Mouse (Mus musculus) heart, postnatal 10 days (tissue): Measurements from ENCODE around the gene Olfr1259. TPM values are rescaled to one million over a fixed set of nuclear protein-coding genes. Genes with fewer than 3 reads are reported as not detected.
"Not testable (repeated sequence)": the region's sequence is repeated elsewhere in the genome, so short reads cannot be mapped to it uniquely, and the experiment has no call there.

Source experiments
- DNase-seq, 2 experiments: peaks; one replicate each; pipeline ENCODE4 v3.0.0; 2021
- intact Hi-C: fragments of 180-260 bp; cut with DNase I; formaldehyde crosslinking; loops from one replicate; pipeline ENCODE4 v1.15.1; 2025
- total RNA-seq, 2 experiments: library from RNA; stranded (reverse); gene quantifications; 2 replicates each; pipeline ENCODE4 v1.2.3; 2021

The Olfr1259 gene
- total RNA-seq: not detected

DNA sequence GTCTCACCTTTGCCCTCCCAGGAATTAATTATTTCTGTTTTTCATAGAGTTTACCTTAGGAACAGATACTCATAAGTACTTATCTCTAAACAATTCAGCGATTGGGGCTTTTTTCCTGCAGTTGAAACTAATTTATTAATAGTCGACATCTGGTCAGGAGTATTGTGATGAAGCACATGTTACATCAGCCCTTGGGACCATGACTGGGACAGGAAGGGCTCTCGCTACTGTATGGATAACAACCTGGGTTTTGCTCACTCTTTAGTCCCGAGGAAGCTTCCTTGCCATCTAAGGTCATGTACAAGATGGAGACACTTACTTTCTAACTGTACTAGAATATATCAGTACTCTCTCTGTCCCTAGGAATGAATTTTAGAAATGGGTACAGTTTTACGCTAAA, at the start of gene Olfr1259:
Olfr1259 (minus strand) TSS at position 101 of the 400 bp plus-strand sequence.
- no peak for DNase-seq
- intact Hi-C loops: no loop called here

DNA sequence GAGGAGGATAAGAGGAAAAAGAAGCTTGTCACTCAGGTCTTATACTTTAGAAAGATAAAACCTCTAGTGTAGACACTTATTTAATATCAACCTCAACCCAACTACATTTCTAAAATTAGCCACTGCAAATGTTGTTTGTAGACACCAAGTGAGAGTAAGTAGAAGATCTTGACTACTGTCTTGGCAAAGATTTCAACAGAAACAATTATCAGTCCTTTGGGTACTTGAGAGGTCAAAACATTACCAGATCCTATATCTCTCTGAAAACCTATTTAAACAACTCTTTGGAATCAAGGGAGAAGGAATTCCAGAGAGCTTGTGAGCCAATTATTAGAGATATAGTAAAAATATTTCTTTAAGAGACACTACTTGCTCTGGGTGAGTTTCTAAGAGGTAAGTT, 42.5 kb upstream of the Olfr1259 start, which contains the start of gene Olfr1261:
Olfr1261 (plus strand) TSS at position 301 of the 400 bp plus-strand sequence.
- DNase-seq: no peak
- intact Hi-C loops: no loop called here

DNA sequence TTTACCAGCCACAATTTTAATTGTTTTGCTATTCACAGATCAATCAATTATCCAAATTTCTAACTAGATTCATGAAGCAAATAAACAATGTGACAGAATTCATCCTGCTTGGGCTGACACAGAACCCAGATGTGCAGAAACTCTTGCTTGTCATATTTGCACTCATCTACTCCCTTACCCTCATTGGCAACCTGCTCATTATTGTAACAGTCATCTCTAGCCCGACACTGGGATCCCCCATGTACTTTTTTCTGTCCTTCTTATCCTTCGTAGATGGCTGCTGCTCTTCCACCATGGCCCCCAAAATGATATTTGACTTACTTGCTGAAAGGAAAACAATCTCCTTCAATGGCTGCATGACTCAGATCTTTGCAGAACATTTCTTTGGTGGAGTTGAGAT, 29.2 kb upstream of the Olfr1259 start:
- intact Hi-C loops: no loop called here

DNA sequence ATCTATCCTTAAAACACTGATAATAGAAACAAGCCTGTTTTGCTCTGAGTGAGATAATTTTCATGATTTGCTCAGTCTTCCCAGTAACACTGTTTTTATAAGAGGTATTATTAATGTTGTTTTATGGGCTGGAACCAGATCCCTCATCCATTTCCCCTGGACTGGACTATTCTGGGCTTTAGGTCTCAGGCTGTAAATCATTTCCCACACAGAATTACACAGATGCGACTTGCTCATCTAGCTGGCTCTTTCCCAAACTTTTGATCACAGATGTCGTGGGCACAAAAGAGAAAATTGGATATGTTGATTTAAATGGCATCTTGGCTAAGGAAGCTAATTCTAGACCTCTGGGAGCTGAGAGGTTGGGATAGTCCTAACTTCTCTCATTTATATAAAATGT, 25.7 kb upstream of the Olfr1259 start, which contains the start of gene Olfr1260:
Olfr1260 (plus strand) TSS at position 157 of the 400 bp plus-strand sequence.
- DNase-seq: no peak
- intact Hi-C loops: no loop called here

More for the DNA sequence above, 29.2 kb upstream of the Olfr1259 start:
- no peak for DNase-seq

DNA sequence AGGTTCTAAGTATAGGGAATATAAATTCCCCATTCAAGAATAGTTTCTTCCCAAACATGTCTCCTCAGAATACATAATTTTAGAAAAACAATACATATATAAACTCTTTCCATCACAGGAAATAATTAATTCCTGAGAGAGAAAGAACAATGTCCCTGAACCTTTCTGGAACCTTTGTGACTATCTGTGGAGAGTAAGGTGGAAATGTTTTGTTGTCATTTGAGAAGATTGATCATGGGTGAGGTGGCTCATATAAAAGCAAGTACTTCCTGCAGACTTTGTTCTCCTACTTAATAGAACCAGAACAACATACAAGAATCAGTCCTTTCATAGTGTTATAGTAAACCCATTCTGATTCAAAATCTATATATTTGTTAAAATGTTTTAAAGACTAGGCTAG, 21.5 kb downstream of the Olfr1259 start, which contains the start of gene Olfr1258:
Olfr1258 (plus strand) TSS at position 301 of the 400 bp plus-strand sequence.
- intact Hi-C loops: no loop called here
- no peak for DNase-seq

DNA sequence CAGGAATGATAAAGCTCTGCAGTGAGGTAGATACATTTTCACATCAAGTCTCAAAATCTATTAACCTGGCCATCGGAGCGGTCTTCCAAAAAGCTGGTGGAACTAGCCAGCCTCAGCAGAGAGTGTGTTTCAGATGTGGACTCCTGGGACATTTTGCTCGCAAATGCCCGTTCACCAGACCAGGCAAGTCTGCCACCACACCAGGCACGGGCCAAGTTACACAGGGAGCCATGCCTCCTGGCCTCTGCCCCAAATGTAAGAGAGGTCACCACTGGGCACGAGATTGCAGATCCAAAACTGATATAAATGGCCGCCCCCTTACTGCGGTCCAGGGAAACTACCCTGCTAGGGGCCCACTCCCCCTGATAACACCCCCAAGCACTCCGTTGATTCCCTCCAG, 35.8 kb downstream of the Olfr1259 start:
- intact Hi-C loops, DNase-seq: not testable (repeated sequence)

Other genes with a start within 250 kb of the Olfr1259 start
- gene Olfr1252, start 223.7 kb downstream of the Olfr1259 start, total RNA-seq: not detected
- gene Olfr1253, start 191.6 kb downstream of the Olfr1259 start, total RNA-seq: not detected
- gene Olfr1254, start 155.0 kb downstream of the Olfr1259 start, total RNA-seq: not detected
- gene Olfr1255, start 136.6 kb downstream of the Olfr1259 start, total RNA-seq: not detected
- not detected for gene Olfr1256, start 107.1 kb downstream of the Olfr1259 start, total RNA-seq
- not detected for gene Olfr48, start 100.5 kb downstream of the Olfr1259 start, total RNA-seq
- gene Olfr1257, start 70.2 kb downstream of the Olfr1259 start, total RNA-seq: not detected
- not detected for gene Olfr1258, start 21.4 kb downstream of the Olfr1259 start, total RNA-seq
- not detected for gene Olfr1260, start 25.7 kb upstream of the Olfr1259 start, total RNA-seq
- gene Olfr1261, start 42.6 kb upstream of the Olfr1259 start, total RNA-seq: not detected
- not detected for gene Olfr1262, start 51.5 kb upstream of the Olfr1259 start, total RNA-seq
- not detected for gene Olfr1263, start 63.5 kb upstream of the Olfr1259 start, total RNA-seq
- gene Olfr1264, start 76.9 kb upstream of the Olfr1259 start, total RNA-seq: not detected
- gene Olfr1265, start 86.7 kb upstream of the Olfr1259 start, total RNA-seq: not detected
- gene Olfr140, start 114.9 kb upstream of the Olfr1259 start, total RNA-seq: not detected
- gene Olfr1269, start 172.7 kb upstream of the Olfr1259 start, total RNA-seq: not detected
- not detected for gene Olfr32, start 193.6 kb upstream of the Olfr1259 start, total RNA-seq
- gene Olfr1270, start 204.4 kb upstream of the Olfr1259 start, total RNA-seq: not detected